Mouse (Mus musculus): ENCODE data around the gene Dhx29. TPM values are rescaled to one million over a fixed set of nuclear protein-coding genes. Genes with fewer than 3 reads are reported as not detected.
A peak's percentile ranks its signal among the peaks of the same experiment; 100 is the strongest.

The Dhx29 gene
- polyA plus RNA-seq, 1 experiment from 2014 or later: 21.3 TPM

GRCm38 (mm10) chr13:112989541-112989940, 62.3 kb downstream of the Dhx29 start:
- Histone ChIP-seq H3K9me3 (ENCODE audit: control insufficient read depth, low read length) (no peaks in the 10 kb centered on the region), H3K4me2 (ENCODE audit: low read depth, low read length) (peak overlapping the region; percentile 100), H3K36me3 (ENCODE audit: control insufficient read depth, insufficient read depth, low read length) (no peaks in the 10 kb centered on the region), H3K9ac (ENCODE audit: low read depth, low read length) (no peak overlapping the region), H3K27ac (replicated peaks; ENCODE audit: low read depth, low read length) (no peak overlapping the region), H3K4me1 (ENCODE audit: control insufficient read depth, insufficient read depth, low read length) (peaks cover 25% of the 10 kb centered on the region), H3K4me3 (ENCODE audit: low read depth, low read length) (peak overlapping the region; percentile 7; the same call in 1 of the 2 replicates), H3K27me3 (replicated peaks; ENCODE audit: control insufficient read depth, insufficient read depth, low read length) (peaks cover 85% of the 10 kb centered on the region)
- 2% methylated on average over 15 of the region's 23 CpGs for WGBS
- no peak for ATAC-seq (ENCODE audit: low read depth)
- DNase-seq (ENCODE audit: low spot score): no peak

- no peak overlapping the region for H3K27ac ChIP-seq (replicated peaks; ENCODE audit: low read depth, low read length)
- H3K4me3 ChIP-seq (ENCODE audit: low read depth, low read length): no peak overlapping the region
- no peaks in the 10 kb centered on the region for H3K9me3 ChIP-seq (ENCODE audit: control insufficient read depth, low read length)
- H3K27me3 ChIP-seq (replicated peaks; ENCODE audit: control insufficient read depth, insufficient read depth, low read length): peaks cover 90% of the 10 kb centered on the region
- H3K4me2 ChIP-seq (ENCODE audit: low read depth, low read length): no peak overlapping the region
- 11% methylated on average over 4 of the region's 4 CpGs for WGBS
- H3K4me1 ChIP-seq (ENCODE audit: control insufficient read depth, insufficient read depth, low read length): peaks cover 25% of the 10 kb centered on the region
- H3K9ac ChIP-seq (ENCODE audit: low read depth, low read length): no peak overlapping the region
- H3K36me3 ChIP-seq (ENCODE audit: control insufficient read depth, insufficient read depth, low read length): no peaks in the 10 kb centered on the region
- ATAC-seq (ENCODE audit: low read depth): no peak
- DNase-seq (ENCODE audit: low spot score): no peak
Observed at GRCm38 (mm10) chr13:112990346-112990745, 63.1 kb downstream of the Dhx29 start.

DNA sequence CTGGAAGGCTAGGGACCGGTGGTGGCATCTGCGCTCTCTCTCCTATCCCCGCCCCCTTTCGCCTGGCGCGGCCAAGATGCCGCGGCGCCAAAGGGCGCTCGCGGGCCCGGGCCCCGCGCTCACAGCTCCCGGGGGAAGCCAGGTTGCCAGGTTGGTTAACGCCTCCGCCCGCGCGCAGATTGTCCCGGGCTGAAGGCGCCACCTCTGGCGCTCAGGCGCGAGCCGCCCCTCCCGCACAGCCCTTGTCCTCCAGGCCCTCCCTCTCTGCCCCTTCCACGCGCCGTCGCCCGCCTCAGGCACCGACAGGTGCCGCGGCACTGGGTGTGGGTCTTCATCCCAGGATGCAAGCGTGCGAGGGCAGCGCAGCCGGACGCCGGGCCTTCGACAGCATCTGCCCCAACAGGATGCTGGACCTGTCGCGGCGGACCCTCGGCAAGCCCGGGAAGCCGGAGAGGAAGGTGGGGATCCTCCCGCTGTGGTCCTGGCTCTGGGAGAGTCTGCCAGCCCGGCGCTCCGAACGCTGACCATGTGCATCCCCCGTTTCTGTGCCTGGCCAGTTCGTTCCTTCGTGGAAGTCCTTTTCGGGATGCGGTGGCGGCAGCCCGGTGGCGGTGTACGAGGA, 66.4 kb downstream of the Dhx29 start, which contains the start of gene Mcidas:
Gene Mcidas, plus strand, starts transcription at position 315 of the 622 bp plus-strand sequence.
- peak within 1 kb of the TSS; percentile 68 for H3K4me2 ChIP-seq (ENCODE audit: low read depth, low read length)
- peak within 1 kb of the TSS; percentile 42; the same call in 1 of the 2 replicates for H3K9ac ChIP-seq (ENCODE audit: low read depth, low read length)
- 0 out of 2 replicates have a peak, but pooled peaks have one; percentile 35 for ATAC-seq (ENCODE audit: low read depth)
- H3K9me3 ChIP-seq (ENCODE audit: control insufficient read depth, low read length): no peaks in the 10 kb centered on the region
- no peaks in the 10 kb centered on the region for H3K36me3 ChIP-seq (ENCODE audit: control insufficient read depth, insufficient read depth, low read length)
- H3K4me1 ChIP-seq (ENCODE audit: control insufficient read depth, insufficient read depth, low read length): peaks cover 11% of the 10 kb centered on the region
- peak within 1 kb of the TSS; percentile 42 for H3K4me3 ChIP-seq (ENCODE audit: low read depth, low read length)
- under 1% methylated on average over 29 of the region's 63 CpGs for WGBS
- no peak for DNase-seq (ENCODE audit: low spot score)
- peaks cover 95% of the 10 kb centered on the region for H3K27me3 ChIP-seq (replicated peaks; ENCODE audit: control insufficient read depth, insufficient read depth, low read length)
- no peak within 1 kb of the TSS for H3K27ac ChIP-seq (replicated peaks; ENCODE audit: low read depth, low read length)

GRCm38 (mm10) chr13:112994191-112994590, 66.9 kb downstream of the Dhx29 start:
- Histone ChIP-seq H3K4me3 (ENCODE audit: low read depth, low read length) (peak overlapping the region; percentile 42), H3K4me2 (ENCODE audit: low read depth, low read length) (peak overlapping the region; percentile 68), H3K9me3 (ENCODE audit: control insufficient read depth, low read length) (no peaks in the 10 kb centered on the region), H3K9ac (ENCODE audit: low read depth, low read length) (peak overlapping the region; percentile 42; the same call in 1 of the 2 replicates), H3K27me3 (replicated peaks; ENCODE audit: control insufficient read depth, insufficient read depth, low read length) (peaks cover 95% of the 10 kb centered on the region), H3K4me1 (ENCODE audit: control insufficient read depth, insufficient read depth, low read length) (peaks cover 8% of the 10 kb centered on the region), H3K27ac (replicated peaks; ENCODE audit: low read depth, low read length) (no peak overlapping the region), H3K36me3 (ENCODE audit: control insufficient read depth, insufficient read depth, low read length) (no peaks in the 10 kb centered on the region)
- under 1% methylated on average over 24 of the region's 25 CpGs for WGBS
- DNase-seq (ENCODE audit: low spot score): peak; percentile 65
- ATAC-seq (ENCODE audit: low read depth): peak; percentile 74

GRCm38 (mm10) chr13:112996407-112996806, 69.2 kb downstream of the Dhx29 start:
- WGBS: 38% methylated on average over 4 of the region's 4 CpGs
- H3K27ac ChIP-seq (replicated peaks; ENCODE audit: low read depth, low read length): no peak overlapping the region
- no peak overlapping the region for H3K4me2 ChIP-seq (ENCODE audit: low read depth, low read length)
- ATAC-seq (ENCODE audit: low read depth) (no peak), DNase-seq (ENCODE audit: low spot score) (no peak)
- H3K4me1 ChIP-seq (ENCODE audit: control insufficient read depth, insufficient read depth, low read length): peaks cover 8% of the 10 kb centered on the region
- no peaks in the 10 kb centered on the region for H3K36me3 ChIP-seq (ENCODE audit: control insufficient read depth, insufficient read depth, low read length)
- no peak overlapping the region for H3K4me3 ChIP-seq (ENCODE audit: low read depth, low read length)
- H3K27me3 ChIP-seq (replicated peaks; ENCODE audit: control insufficient read depth, insufficient read depth, low read length): peaks cover 92% of the 10 kb centered on the region
- H3K9ac ChIP-seq (ENCODE audit: low read depth, low read length): no peak overlapping the region
- H3K9me3 ChIP-seq (ENCODE audit: control insufficient read depth, low read length): no peaks in the 10 kb centered on the region

GRCm38 (mm10) chr13:112997369-112997768, 70.1 kb downstream of the Dhx29 start:
- Histone ChIP-seq H3K9ac (ENCODE audit: low read depth, low read length) (no peak overlapping the region), H3K4me2 (ENCODE audit: low read depth, low read length) (no peak overlapping the region), H3K9me3 (ENCODE audit: control insufficient read depth, low read length) (no peaks in the 10 kb centered on the region), H3K4me1 (ENCODE audit: control insufficient read depth, insufficient read depth, low read length) (peaks cover 8% of the 10 kb centered on the region), H3K36me3 (ENCODE audit: control insufficient read depth, insufficient read depth, low read length) (no peaks in the 10 kb centered on the region), H3K27ac (replicated peaks; ENCODE audit: low read depth, low read length) (no peak overlapping the region), H3K27me3 (replicated peaks; ENCODE audit: control insufficient read depth, insufficient read depth, low read length) (peaks cover 87% of the 10 kb centered on the region), H3K4me3 (ENCODE audit: low read depth, low read length) (no peak overlapping the region)
- ATAC-seq (ENCODE audit: low read depth) (no peak), DNase-seq (ENCODE audit: low spot score) (no peak)
- WGBS: 67% methylated on average over 6 of the region's 6 CpGs

- 0 out of 2 replicates have a peak, but pooled peaks have one; percentile 22 for ATAC-seq (ENCODE audit: low read depth)
- under 1% methylated on average over 31 of the region's 46 CpGs for WGBS
Observed at GRCm38 (mm10) chr13:112998427-112999201, 71.4 kb downstream of the Dhx29 start.

GRCm38 (mm10) chr13:113000090-113000489, 72.8 kb downstream of the Dhx29 start:
- DNase-seq (ENCODE audit: low spot score) (no peak), ATAC-seq (ENCODE audit: low read depth) (no peak)
- Histone ChIP-seq H3K36me3 (ENCODE audit: control insufficient read depth, insufficient read depth, low read length) (no peaks in the 10 kb centered on the region), H3K4me2 (ENCODE audit: low read depth, low read length) (no peak overlapping the region), H3K4me1 (ENCODE audit: control insufficient read depth, insufficient read depth, low read length) (no peaks in the 10 kb centered on the region), H3K4me3 (ENCODE audit: low read depth, low read length) (no peak overlapping the region), H3K27ac (replicated peaks; ENCODE audit: low read depth, low read length) (no peak overlapping the region), H3K9ac (ENCODE audit: low read depth, low read length) (no peak overlapping the region), H3K9me3 (ENCODE audit: control insufficient read depth, low read length) (no peaks in the 10 kb centered on the region), H3K27me3 (replicated peaks; ENCODE audit: control insufficient read depth, insufficient read depth, low read length) (peaks cover 60% of the 10 kb centered on the region)
- WGBS: 70% methylated on average over 3 of the region's 3 CpGs

More at GRCm38 (mm10) chr13:112998427-112999201, 71.4 kb downstream of the Dhx29 start:
- Histone ChIP-seq H3K4me3 (ENCODE audit: low read depth, low read length) (peak overlapping the region; percentile 48), H3K36me3 (ENCODE audit: control insufficient read depth, insufficient read depth, low read length) (no peaks in the 10 kb centered on the region), H3K27me3 (replicated peaks; ENCODE audit: control insufficient read depth, insufficient read depth, low read length) (peaks cover 75% of the 10 kb centered on the region), H3K9me3 (ENCODE audit: control insufficient read depth, low read length) (no peaks in the 10 kb centered on the region), H3K4me1 (ENCODE audit: control insufficient read depth, insufficient read depth, low read length) (peaks cover 6% of the 10 kb centered on the region), H3K27ac (replicated peaks; ENCODE audit: low read depth, low read length) (no peak overlapping the region), H3K9ac (ENCODE audit: low read depth, low read length) (peak overlapping the region; percentile 57), H3K4me2 (ENCODE audit: low read depth, low read length) (peak overlapping the region; percentile 95)
- DNase-seq (ENCODE audit: low spot score): no peak

Measured in embryonic facial prominence, embryonic 14.5 days (tissue).